Mouse (Mus musculus) midbrain, embryonic 15.5 days (tissue): ENCODE results near the gene Polq. TPM values are rescaled to one million over a fixed set of nuclear protein-coding genes. Genes with fewer than 3 reads are reported as not detected.

Experiments used
- ATAC-seq: fragments of 200-750 bp; cut with Nextera tagmentation; replicated peaks from 2 replicates; pipeline ENCODE4 v1.8.0; 2017; ENCODE audit warnings: moderate TSS enrichment
- H3K27ac ChIP-seq: fragments of 300-500 bp; sonication (generic); 2 replicates; pipeline ENCODE4 v1.5.1; 2015; ENCODE audit warnings: mild to moderate bottlenecking, inconsistent platforms
- H3K27me3 ChIP-seq: fragments of 300-500 bp; sonication (generic); replicated peaks from 2 replicates; pipeline ENCODE4 v1.6.1; 2015; ENCODE audit warnings: inconsistent platforms
- H3K36me3 ChIP-seq: fragments of 300-500 bp; sonication (generic); replicated peaks from 2 replicates; pipeline ENCODE4 v1.6.1; 2015; ENCODE audit warnings: inconsistent platforms
- H3K4me1 ChIP-seq: fragments of 300-500 bp; sonication (generic); 2 replicates; pipeline ENCODE4 v1.6.1; 2015; ENCODE audit warnings: inconsistent platforms
- H3K4me2 ChIP-seq: fragments of 300-500 bp; sonication (generic); 2 replicates; pipeline ENCODE4 v1.6.1; 2015; ENCODE audit warnings: inconsistent platforms, mild to moderate bottlenecking, moderate library complexity
- H3K4me3 ChIP-seq: fragments of 300-500 bp; sonication (generic); 2 replicates; pipeline ENCODE4 v1.5.1; 2015; ENCODE audit warnings: mild to moderate bottlenecking, inconsistent platforms
- H3K9ac ChIP-seq: fragments of 300-500 bp; sonication (generic); 2 replicates; pipeline ENCODE4 v1.6.1; 2015; ENCODE audit warnings: mild to moderate bottlenecking, inconsistent platforms
- H3K9me3 ChIP-seq: fragments of 300-500 bp; sonication (generic); 2 replicates; pipeline ENCODE4 v1.6.1; 2016; ENCODE audit warnings: inconsistent platforms
- WGBS: fragments of 180-500 bp; shearing (Covaris S2); methylation state at CpG from one replicate; pipeline ENCODE4 v1.1.7; 2015; ENCODE audit warnings: mixed read lengths; 5-methylcytosine and 5-hydroxymethylcytosine counted together
- polyA plus RNA-seq: library from polyadenylated mRNA; unstranded; fragments of >200 nt; fragmentation: Nextera tagmentation; extraction: Ambion mirVana; gene quantifications from 2 replicates; pipeline ENCODE4 v1.2.1, GENCODE M21; 2015

Gene Polq
- polyA plus RNA-seq, result 3.2 and 3.3 TPM in 2 replicates

DNA sequence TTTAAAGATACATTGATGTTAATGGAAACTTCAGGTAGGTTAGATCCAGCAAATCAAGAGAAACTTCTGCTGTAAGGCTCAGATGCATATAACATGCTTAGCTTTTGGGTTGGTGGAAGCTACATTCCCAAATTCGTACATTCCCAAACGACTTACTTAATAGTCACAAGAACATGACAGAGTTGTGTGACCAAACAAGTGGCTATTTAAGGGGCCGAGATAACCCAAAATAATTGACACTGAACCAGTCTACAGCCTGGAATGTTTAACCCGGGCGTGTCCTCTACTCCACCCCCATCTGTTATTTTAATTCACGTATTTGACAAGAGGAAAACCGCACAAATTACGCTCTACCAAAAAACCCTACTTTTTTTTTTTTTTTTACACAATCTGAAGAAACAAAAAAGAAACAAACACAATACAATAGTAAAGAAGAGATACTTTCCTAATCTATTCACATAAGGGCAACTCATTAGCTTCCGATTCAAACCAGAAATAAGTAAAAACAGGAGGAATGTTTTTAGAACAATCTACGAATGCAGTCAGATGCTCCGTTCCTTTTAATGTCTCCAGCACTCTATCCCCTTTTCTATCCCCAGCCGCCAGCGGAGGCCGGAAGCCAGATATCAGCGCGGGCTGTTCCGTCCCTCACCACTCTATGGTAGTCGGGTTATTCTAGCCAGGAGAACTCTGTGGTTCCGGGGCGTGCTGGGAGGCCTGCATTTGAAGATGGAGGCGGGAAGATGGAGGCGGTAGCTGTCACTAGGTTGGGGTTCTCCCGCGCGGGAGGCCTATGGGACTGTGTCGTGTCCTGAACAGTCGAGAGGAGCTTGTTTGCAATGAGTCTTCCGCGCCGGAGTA, at the start of gene Polq:
Polq (plus strand) TSS at position 726 of the 861 bp plus-strand sequence.
- ATAC-seq, result peak; percentile 99
- H3K27me3 ChIP-seq, result no peaks in the 10 kb centered on the region
- peaks cover 19% of the 10 kb centered on the region for H3K4me1 ChIP-seq
- H3K27ac ChIP-seq, result no peak within 1 kb of the TSS
- peak within 1 kb of the TSS; percentile 43 for H3K9ac ChIP-seq
- H3K4me3 ChIP-seq, result peak within 1 kb of the TSS; percentile 92
- 5% methylated on average over 30 of the region's 30 CpGs for WGBS
- peak within 1 kb of the TSS; percentile 96 for H3K4me2 ChIP-seq
- H3K36me3 ChIP-seq, result no peaks in the 10 kb centered on the region
- H3K9me3 ChIP-seq, result no peaks in the 10 kb centered on the region

DNA sequence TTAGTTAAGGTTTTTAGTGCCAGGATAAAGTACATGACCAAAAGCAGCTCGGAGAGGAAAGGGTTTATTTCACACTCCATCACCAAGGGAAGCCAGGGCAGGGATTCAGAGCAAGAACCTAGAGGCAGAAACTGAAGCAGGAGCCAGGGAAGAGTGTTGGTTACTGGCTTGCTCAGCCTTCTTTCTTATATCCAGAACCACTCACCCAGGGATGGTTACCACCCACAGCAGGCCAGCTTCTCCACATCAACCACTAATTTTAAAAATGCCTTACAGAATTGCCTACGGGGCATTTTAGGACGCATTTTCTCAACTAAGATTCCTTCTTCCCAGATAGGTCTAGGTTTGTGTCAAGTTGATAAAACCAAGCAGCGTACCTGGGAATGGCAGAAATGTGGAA, 48.2 kb upstream of the Polq start:
- no peak overlapping the region for H3K27ac ChIP-seq
- no peaks in the 10 kb centered on the region for H3K27me3 ChIP-seq
- H3K9me3 ChIP-seq, result no peaks in the 10 kb centered on the region
- no peak overlapping the region for H3K9ac ChIP-seq
- H3K4me2 ChIP-seq, result no peak overlapping the region
- WGBS, result 91% methylated on average over 4 of the region's 4 CpGs
- no peak for ATAC-seq
- no peak overlapping the region for H3K4me3 ChIP-seq
- no peaks in the 10 kb centered on the region for H3K4me1 ChIP-seq
- no peaks in the 10 kb centered on the region for H3K36me3 ChIP-seq

DNA sequence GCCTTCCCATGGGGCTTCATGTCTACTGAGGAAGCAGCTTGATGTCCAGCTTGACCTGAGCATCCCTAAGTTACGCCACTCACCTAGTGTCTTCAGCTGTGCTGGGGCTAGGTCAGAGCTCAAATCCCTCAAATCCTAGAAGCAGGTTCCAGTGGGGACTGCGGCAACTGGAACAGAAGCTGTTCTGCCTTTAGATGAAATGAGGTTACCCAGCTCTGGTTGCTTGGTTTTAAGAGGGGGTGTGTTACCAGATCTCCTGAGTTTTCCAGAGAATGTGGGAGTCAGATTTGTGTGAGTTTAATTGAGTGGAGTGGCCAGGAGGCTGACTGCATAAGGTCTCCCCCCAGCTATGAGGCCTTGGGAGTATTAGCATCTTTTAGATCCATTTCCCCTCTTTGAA, 32.5 kb upstream of the Polq start:
- Histone ChIP-seq H3K4me3 (no peak overlapping the region), H3K9ac (no peak overlapping the region), H3K9me3 (no peaks in the 10 kb centered on the region), H3K4me1 (no peaks in the 10 kb centered on the region), H3K4me2 (no peak overlapping the region), H3K36me3 (no peaks in the 10 kb centered on the region), H3K27me3 (no peaks in the 10 kb centered on the region), H3K27ac (no peak overlapping the region)
- 95% methylated on average over 2 of the region's 2 CpGs for WGBS
- no peak for ATAC-seq

DNA sequence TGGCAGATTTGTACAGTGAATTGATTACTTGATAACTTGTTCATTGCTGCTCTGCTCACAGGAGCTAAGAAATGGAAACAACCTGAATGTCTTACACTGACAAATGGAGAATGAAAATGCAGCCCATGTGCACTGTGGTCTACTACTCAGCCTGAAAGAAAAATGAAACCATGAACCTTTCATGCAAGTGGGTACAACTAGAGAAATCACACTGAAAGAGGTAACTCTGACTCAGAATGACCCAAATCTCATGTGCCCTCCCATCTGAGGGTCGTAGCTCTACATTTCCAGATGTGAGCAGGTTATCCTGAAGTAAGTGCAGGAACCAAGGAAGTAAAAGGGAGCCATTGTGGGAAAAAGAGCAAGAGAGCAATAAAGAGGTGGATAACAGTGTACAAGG, 27.8 kb upstream of the Polq start:
- Histone ChIP-seq H3K36me3 (no peaks in the 10 kb centered on the region), H3K9ac (no peak overlapping the region), H3K4me2 (no peak overlapping the region), H3K27ac (no peak overlapping the region), H3K4me3 (no peak overlapping the region), H3K27me3 (no peaks in the 10 kb centered on the region), H3K9me3 (no peaks in the 10 kb centered on the region), H3K4me1 (no peaks in the 10 kb centered on the region)
- 80% methylated on average over 1 of the region's 1 CpGs for WGBS
- ATAC-seq, result no peak

DNA sequence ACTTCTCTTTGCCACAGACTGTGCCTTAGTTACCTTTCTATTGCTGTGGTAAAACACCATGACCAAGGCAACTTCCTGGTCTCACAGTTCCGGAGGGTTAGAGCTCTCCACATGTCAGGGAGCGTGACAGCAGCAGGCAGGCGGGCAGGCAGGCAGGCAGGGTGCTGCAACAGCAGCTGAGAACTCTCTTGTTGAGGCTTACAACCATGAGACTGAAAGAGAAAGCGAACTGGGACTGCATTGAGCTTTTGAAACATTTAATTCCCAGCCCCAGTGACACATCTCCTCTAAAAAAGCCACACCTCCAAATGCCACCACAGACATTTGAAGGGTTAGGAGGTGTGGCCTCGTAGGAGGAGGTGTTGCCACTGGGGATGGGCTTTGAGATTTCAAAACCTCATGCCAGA, 25.9 kb upstream of the Polq start:
- Histone ChIP-seq H3K9ac (no peak overlapping the region), H3K27ac (no peak overlapping the region), H3K4me1 (no peaks in the 10 kb centered on the region), H3K36me3 (no peaks in the 10 kb centered on the region), H3K9me3 (no peaks in the 10 kb centered on the region), H3K4me2 (no peak overlapping the region), H3K4me3 (no peak overlapping the region), H3K27me3 (no peaks in the 10 kb centered on the region)
- ATAC-seq, result no peak
- whole genome bisulfite sequencing, result 76% methylated on average over 5 of the region's 5 CpGs

DNA sequence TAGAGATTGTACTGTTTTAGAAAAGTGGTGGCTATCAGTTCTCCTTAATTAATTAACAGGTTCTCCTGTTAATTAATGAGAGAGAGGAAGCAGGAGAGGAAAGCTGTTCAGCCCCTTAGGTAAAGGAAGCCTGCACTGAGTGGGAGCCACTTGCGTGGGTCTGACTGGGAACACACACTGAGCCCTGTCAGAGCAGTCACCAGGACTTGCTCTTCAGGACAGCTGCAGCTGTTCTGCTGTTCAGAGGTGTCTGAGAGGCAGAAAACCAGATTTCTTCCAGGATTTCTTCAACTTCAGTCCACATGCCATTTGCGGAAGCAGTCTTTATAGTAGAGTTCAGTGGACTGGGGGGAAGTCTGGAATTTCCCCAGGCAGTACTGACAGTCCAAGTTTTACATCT, 24.2 kb upstream of the Polq start:
- no peaks in the 10 kb centered on the region for H3K4me1 ChIP-seq
- no peak overlapping the region for H3K9ac ChIP-seq
- ATAC-seq, result no peak
- no peak overlapping the region for H3K4me2 ChIP-seq
- 80% methylated on average over 2 of the region's 2 CpGs for WGBS
- no peak overlapping the region for H3K4me3 ChIP-seq
- H3K27me3 ChIP-seq, result no peaks in the 10 kb centered on the region
- no peaks in the 10 kb centered on the region for H3K9me3 ChIP-seq
- no peaks in the 10 kb centered on the region for H3K36me3 ChIP-seq
- no peak overlapping the region for H3K27ac ChIP-seq

DNA sequence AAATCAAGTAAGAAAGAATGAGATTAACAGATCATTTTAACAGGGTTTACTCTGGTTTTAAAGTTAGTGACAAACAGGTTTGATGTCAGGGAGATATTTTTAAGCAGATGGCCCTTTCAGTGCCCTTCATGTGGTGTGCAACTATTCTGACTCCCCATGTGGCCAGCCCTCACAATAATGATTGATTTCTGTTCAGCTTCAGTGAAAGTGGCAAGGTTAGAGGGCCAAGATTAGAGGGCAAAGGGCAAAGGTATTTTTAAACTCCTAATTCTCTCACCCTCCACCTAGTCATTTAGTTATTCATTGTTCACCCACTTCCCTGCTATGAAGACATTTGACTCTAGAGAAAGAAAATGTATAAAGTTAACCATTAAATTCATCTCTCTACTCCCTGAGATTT, 23.5 kb upstream of the Polq start:
- no peaks in the 10 kb centered on the region for H3K9me3 ChIP-seq
- no peaks in the 10 kb centered on the region for H3K27me3 ChIP-seq
- no peak overlapping the region for H3K27ac ChIP-seq
- no peak overlapping the region for H3K4me3 ChIP-seq
- no peaks in the 10 kb centered on the region for H3K36me3 ChIP-seq
- no peaks in the 10 kb centered on the region for H3K4me1 ChIP-seq
- H3K4me2 ChIP-seq, result no peak overlapping the region
- H3K9ac ChIP-seq, result no peak overlapping the region
- no peak for ATAC-seq

DNA sequence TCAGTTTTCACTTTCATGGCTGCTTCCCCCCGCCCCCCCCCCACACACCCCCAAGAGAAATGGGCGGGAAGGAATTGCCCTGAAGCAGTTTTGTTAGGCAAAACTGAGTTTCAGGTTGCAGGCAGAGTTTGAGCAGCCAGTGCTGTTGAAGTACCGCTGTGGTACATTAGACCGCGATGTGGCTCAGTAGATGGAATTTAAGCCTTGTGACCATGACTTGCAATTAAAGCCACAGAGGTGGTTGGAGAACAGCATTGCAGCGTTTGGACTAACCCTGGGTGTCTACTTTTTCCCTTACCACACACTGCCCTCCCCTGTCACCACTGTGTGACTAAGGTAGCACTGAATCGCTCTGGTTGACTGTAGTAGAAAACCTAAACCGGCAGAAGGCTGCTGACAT, 22.1 kb upstream of the Polq start:
- no peak overlapping the region for H3K27ac ChIP-seq
- H3K9me3 ChIP-seq, result no peaks in the 10 kb centered on the region
- no peak overlapping the region for H3K4me2 ChIP-seq
- 78% methylated on average over 8 of the region's 8 CpGs for WGBS
- no peaks in the 10 kb centered on the region for H3K36me3 ChIP-seq
- H3K27me3 ChIP-seq, result no peaks in the 10 kb centered on the region
- H3K4me1 ChIP-seq, result no peaks in the 10 kb centered on the region
- no peak overlapping the region for H3K4me3 ChIP-seq
- H3K9ac ChIP-seq, result no peak overlapping the region
- ATAC-seq, result no peak

DNA sequence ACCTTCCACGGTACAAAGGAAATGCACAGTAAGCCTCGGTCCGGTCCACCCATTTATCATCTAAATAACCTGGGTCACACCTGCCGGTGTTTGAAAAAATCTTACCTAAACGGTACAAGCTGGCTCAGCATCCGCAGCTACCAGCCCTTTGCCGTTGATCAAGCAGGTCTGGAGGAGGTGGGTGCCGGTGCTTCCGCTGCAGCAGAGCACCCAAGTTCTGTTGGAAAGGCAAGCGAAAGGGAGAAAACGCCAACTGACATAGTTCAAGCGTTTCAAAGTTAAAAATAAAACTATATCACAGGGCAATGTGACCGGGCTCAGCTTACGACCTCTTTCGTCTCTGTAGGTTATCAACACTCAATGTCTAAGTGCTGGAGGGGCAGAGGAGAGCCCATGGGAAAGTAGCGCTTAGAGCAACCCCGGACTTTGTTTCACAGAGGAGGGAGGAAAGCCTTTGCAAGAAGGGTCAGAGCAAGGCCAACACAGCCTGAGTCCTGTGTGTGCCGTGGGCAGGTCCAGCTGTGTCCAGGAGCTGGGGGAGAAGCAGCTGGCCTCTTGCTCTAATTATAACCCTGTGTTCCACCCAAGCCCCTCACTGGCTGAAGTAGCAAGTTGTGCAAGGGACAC, 21.5 kb upstream of the Polq start, which contains the start of gene Fbxo40:
Fbxo40 (minus strand) TSS at position 469 of the 627 bp plus-strand sequence.
- Histone ChIP-seq H3K27me3 (no peaks in the 10 kb centered on the region), H3K9me3 (no peaks in the 10 kb centered on the region), H3K4me2 (no peak within 1 kb of the TSS), H3K36me3 (no peaks in the 10 kb centered on the region), H3K4me3 (no peak within 1 kb of the TSS), H3K27ac (no peak within 1 kb of the TSS), H3K4me1 (no peaks in the 10 kb centered on the region), H3K9ac (no peak within 1 kb of the TSS)
- ATAC-seq, result no peak
- WGBS, result 87% methylated on average over 18 of the region's 18 CpGs

DNA sequence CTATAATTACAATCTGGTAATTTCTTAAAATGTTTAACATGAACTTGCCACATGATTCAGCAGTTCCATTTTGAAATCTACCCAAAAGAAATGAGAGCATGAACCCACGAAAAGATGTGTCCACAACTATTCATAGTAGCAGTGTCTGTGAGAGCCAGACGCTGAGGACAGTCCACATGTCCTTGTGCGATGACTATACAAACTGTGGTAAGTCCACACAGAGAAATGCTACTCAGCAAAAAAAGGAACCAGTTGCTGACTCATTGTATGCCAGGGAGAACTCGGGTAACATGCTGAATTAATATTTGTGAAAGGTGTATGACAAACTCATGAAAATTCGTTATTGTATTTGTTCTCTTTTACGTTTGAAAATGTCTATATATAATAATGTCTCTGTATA, 13.9 kb upstream of the Polq start:
- H3K4me1 ChIP-seq, result no peaks in the 10 kb centered on the region
- H3K36me3 ChIP-seq, result no peaks in the 10 kb centered on the region
- WGBS, result 89% methylated on average over 6 of the region's 6 CpGs
- no peak overlapping the region for H3K4me3 ChIP-seq
- no peak overlapping the region for H3K27ac ChIP-seq
- H3K9ac ChIP-seq, result no peak overlapping the region
- no peak overlapping the region for H3K4me2 ChIP-seq
- no peaks in the 10 kb centered on the region for H3K27me3 ChIP-seq
- H3K9me3 ChIP-seq, result no peaks in the 10 kb centered on the region
- ATAC-seq, result no peak

DNA sequence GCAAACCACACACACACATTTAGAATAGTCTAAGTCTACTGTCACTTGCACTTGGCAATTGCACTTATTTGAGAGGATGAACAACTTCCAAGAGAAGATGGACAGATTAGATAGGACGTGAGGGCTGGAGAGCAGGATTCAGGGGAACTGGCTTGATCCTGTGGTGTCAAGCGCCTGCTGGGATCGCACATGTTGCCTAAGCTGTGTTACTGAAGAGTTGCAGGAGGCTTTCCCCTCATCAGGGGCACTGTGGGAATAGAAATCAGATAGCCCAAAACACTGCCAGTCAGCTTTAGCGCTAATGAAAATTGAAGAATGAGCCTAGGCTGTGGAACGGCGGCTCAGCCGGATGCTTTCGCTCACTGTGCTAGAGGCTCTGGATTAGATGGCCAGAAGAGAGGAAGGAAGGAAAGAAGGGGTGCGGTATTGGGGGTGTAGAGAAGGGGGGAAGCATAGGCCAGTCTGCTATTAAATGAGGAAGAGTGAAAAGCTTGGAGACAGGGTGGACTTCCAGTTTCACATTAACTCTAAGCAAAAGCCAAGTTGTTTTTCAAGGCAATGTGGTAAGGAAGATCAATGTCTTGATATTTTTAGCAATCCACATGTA, 12.1 kb upstream of the Polq start:
- H3K27ac ChIP-seq, result no peak overlapping the region
- H3K27me3 ChIP-seq, result no peaks in the 10 kb centered on the region
- H3K36me3 ChIP-seq, result no peaks in the 10 kb centered on the region
- no peak overlapping the region for H3K4me3 ChIP-seq
- no peak overlapping the region for H3K9ac ChIP-seq
- ATAC-seq, result no peak
- H3K4me2 ChIP-seq, result no peak overlapping the region
- no peaks in the 10 kb centered on the region for H3K9me3 ChIP-seq
- 85% methylated on average over 9 of the region's 9 CpGs for WGBS
- H3K4me1 ChIP-seq, result no peaks in the 10 kb centered on the region

DNA sequence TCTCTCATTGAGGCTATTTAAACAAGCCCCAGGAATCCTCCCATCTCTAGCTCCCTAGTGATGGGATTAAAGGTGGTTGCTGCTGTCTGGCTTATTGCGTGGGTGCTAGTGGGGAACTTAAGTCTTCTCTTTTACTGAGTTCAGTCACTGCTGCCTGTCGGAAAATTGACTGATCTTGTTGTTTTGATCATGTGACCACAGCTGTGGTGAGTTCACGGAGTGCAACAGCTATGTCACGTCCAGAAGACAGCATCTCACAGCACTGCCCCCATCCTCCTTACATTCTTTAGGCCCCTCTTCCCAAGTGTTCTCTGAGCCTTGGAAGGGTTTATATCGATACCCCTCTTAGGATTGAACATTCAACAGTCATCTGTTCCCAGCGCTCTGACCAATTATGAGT, 2.3 kb upstream of the Polq start:
- H3K9ac ChIP-seq, result no peak overlapping the region
- H3K4me2 ChIP-seq, result no peak overlapping the region
- no peak overlapping the region for H3K4me3 ChIP-seq
- WGBS, result 68% methylated on average over 6 of the region's 6 CpGs
- ATAC-seq, result no peak
- no peaks in the 10 kb centered on the region for H3K9me3 ChIP-seq
- H3K27me3 ChIP-seq, result no peaks in the 10 kb centered on the region
- no peaks in the 10 kb centered on the region for H3K36me3 ChIP-seq
- peaks cover 19% of the 10 kb centered on the region for H3K4me1 ChIP-seq
- H3K27ac ChIP-seq, result no peak overlapping the region
